Mouse (Mus musculus): Measurements from ENCODE around the gene Vmn1r111. TPM values are rescaled to one million over a fixed set of nuclear protein-coding genes. Genes with fewer than 3 reads are reported as not detected.

The Vmn1r111 gene
- polyA plus RNA-seq (2012; rRNA removed) = not detected in 2 replicates

DNA sequence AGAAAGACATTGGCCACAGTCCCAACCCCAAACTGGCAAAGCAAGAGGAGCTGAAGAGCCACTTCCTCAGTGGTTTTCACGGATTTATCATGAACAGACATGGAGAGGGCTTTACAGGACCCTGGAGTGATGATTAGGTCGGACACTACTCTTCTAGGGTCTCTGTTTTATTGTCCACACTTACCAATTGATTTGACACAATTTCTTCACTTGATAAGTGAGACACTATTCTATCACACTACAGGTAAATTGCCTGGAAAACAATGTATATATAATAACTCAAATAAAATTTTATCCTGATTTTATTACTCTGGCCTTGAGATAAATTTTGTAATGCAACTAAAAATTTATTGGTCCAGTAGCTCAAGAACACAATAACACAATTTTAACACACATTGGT is at the start of gene Vmn1r111:
Vmn1r111 (minus strand) TSS at position 101 of the 400 bp plus-strand sequence.

DNA sequence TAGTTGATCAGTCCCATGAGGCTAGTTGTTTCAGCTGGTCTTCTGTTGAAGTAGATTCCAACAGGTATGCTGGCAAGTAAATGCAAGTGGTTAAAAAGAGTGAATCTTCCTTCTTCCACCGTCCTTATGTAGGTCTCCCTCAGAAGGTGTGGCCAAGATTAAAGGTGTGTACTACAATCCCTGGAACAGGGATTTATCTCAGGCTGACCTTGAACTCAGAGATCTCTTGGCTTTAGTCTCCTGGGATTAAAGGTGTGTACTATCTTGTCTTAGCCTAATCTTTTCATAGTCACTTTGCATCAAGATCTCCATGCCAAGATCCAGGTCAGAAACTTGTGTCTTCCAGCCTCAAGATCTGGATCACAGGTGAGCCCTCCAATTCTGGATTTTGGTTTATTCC is 27.5 kb upstream of the Vmn1r111 start, which contains the start of gene Gm10668:
Gm10668 (minus strand) TSS at position 101 of the 400 bp plus-strand sequence.

DNA sequence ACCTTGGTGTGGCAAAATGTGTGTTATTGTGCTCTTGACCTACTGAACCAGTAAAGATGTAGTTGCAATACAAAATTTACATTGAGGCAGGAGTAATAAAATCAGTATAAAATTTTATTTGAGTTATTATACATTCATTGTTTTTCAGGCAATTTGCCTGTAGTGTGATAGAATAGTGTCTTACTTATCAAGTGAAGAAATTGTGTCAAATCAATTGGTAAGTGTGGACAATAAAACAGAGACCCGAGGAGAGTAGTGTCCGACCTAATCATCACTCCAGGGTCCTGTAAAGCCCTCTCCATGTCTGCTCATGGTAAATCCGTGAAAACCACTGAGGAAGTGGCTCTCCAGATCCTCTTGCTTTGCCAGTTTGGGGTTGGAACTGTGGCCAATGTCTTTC is 34.4 kb downstream of the Vmn1r111 start, which contains the start of gene Vmn1r107:
Vmn1r107 (plus strand) TSS at position 301 of the 400 bp plus-strand sequence.

Other genes with a start within 250 kb of the Vmn1r111 start
- not detected in 2 replicates for gene Gm10670, start 228.3 kb downstream of the Vmn1r111 start, polyA plus RNA-seq (2012; rRNA removed)
- not detected in 2 replicates for gene Vmn1r103, start 192.7 kb downstream of the Vmn1r111 start, polyA plus RNA-seq (2012; rRNA removed)
- gene Vmn1r104, start 169.4 kb downstream of the Vmn1r111 start, polyA plus RNA-seq (2012; rRNA removed) = not detected in 2 replicates
- gene Gm5726, start 157.5 kb downstream of the Vmn1r111 start, polyA plus RNA-seq (2012; rRNA removed) = not detected in 2 replicates
- gene Gm4141, start 127.0 kb downstream of the Vmn1r111 start, polyA plus RNA-seq (2012; rRNA removed) = not detected in 2 replicates
- not detected in 2 replicates for gene Gm4513, start 104.2 kb downstream of the Vmn1r111 start, polyA plus RNA-seq (2012; rRNA removed)
- not detected in 2 replicates for gene Vmn1r107, start 34.3 kb downstream of the Vmn1r111 start, polyA plus RNA-seq (2012; rRNA removed)
- not detected in 2 replicates for gene Gm10668, start 27.4 kb upstream of the Vmn1r111 start, polyA plus RNA-seq (2012; rRNA removed)
- gene Vmn1r112, start 68.0 kb upstream of the Vmn1r111 start, polyA plus RNA-seq (2012; rRNA removed) = not detected in 2 replicates
- gene Vmn1r113, start 84.1 kb upstream of the Vmn1r111 start, polyA plus RNA-seq (2012; rRNA removed) = not detected in 2 replicates
- not detected in 2 replicates for gene Vmn1r114, start 109.0 kb upstream of the Vmn1r111 start, polyA plus RNA-seq (2012; rRNA removed)
- gene Vmn1r115, start 141.8 kb upstream of the Vmn1r111 start, polyA plus RNA-seq (2012; rRNA removed) = not detected in 2 replicates
- not detected in 2 replicates for gene Vmn1r116, start 169.0 kb upstream of the Vmn1r111 start, polyA plus RNA-seq (2012; rRNA removed)
- gene Vmn1r117, start 180.9 kb upstream of the Vmn1r111 start, polyA plus RNA-seq (2012; rRNA removed) = not detected in 2 replicates
- not detected in 2 replicates for gene Vmn1r118, start 209.1 kb upstream of the Vmn1r111 start, polyA plus RNA-seq (2012; rRNA removed)

Measured in central nervous system, embryonic 14 days (tissue).